Mouse (Mus musculus) heart, postnatal 14 days (tissue): Measurements from ENCODE around the gene Ddx54. TPM values are rescaled to one million over a fixed set of nuclear protein-coding genes. Genes with fewer than 3 reads are reported as not detected.

Experiments
- DNase-seq, 2 experiments: peaks; one replicate each; pipeline ENCODE4 v3.0.0; 2021 to 2022
- intact Hi-C: fragments of 180-260 bp; cut with DNase I; formaldehyde crosslinking; loops from one replicate; pipeline ENCODE4 v1.15.1; 2025
- total RNA-seq, 2 experiments: library from RNA; stranded (reverse); gene quantifications; 2 replicates each; pipeline ENCODE4 v1.2.3; 2021

Gene Ddx54
- total RNA-seq, 2 experiments from 2014 or later: 20.4 to 22.5 TPM

DNA sequence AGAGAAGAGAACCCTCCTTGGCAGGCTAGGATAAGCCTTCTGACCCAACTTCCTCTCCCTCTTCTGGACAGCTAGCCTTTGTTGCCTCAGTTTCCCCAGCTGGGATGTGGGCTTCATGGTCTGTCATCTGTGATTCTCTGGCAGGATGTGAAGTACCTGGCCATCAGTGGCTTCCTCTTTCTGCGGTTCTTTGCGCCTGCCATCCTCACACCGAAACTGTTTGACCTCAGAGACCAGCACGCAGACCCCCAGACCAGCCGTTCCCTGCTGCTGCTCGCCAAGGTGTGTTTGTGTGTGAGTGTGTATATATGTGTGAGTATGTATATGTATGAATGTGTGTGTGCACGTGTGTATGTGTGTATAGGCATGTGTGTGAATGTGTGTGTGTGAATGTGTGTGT is 57.6 kb downstream of the Ddx54 start:
- intact Hi-C loops: loop anchor here (10.0 kb wide), 1 partner anchor 165 kb away; the partner anchor contains the start of gene Plbd2
- no peak for DNase-seq

DNA sequence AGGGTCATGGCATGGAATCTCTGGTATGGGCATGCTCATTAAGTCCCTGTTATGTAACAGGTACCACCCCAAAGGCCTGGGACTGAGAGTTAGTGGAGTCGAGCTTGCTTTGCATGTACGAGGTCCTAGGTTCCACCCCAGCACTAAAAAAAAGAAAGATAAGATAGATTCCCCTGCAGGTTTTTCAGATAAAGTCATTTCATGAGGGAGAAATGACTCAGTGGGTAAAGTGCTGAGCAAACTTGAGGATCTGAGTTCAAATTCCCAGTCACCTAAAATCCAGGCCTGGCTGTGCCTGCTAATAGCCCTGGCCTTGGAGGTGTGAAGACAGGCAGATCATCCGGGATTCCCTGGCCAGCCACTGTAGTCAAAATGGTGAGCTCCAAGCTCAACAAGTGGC is 59.3 kb downstream of the Ddx54 start:
- intact Hi-C loops: loop anchor here (10.0 kb wide), 1 partner anchor 167 kb away; the partner anchor contains the start of gene Plbd2
- no peak for DNase-seq

DNA sequence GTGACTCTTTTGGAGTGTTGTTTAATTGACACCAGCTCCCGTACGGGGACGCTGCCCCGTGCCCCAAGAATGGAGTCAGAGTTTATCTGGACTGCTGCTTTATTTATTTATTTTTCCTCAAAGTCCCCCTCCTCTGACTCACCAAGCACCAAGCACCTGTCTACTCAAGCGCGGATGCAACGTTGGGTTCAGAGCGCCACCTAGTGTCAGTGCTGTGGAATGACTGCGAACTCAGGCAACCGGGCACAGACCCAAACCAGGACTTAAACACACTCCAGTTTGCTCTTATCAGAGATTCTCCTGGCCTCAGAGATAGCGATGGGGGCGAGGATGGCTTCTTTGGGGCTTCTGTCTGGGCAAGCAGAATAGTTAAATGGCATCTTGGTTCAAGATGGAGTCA is 61.1 kb downstream of the Ddx54 start:
- intact Hi-C loops: loop anchor here (1.0 to 10.0 kb wide), 2 partner anchors 53 to 169 kb away; partner anchors contain the start of gene Plbd2
- DNase-seq: peak; percentile 66 to 78

DNA sequence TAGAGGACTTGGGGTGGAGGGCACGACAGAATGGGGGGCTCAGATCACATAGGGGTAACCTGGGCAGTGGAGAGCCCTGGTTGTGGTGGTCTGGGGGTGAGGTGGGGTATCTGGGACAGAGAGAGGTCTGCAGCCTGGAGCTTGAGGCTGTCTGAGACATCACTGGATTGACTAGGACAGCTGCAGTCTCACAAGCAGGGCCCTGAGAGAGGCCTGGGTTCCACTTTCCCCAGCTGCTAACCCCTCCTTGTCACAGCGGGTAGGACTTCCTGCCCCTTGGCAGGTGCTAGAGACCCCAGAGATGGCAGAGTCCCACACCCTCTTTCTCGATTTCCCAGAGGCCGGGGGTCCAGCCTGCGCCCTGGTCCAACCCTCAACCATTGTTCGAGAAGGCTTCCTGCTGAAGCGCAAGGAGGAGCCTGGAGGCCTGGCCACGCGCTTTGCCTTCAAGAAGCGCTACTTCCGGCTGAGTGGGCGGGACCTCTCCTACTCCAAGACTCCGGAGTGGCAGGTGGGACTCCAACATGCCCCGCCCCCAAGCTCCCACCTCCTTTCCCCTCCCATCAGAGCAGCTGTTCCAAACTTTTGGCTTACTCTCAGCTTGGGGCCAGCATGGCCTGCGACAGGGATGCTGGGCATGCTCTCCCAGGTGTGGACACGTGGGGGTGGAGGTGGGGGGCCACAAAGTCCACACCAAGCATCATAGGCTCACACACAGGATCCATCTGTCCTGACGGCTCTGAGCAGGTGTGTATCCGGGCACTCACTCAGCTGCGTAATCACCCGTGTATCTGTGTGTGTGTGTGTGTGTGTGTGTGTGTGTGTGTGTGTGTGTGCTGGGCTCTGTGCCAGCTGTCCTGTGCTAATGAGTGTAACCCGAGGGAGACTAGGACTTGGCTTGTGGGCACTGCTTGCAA is 61.9 kb downstream of the Ddx54 start:
- intact Hi-C loops: loop anchor here (10.0 kb wide), 1 partner anchor 170 kb away; the partner anchor contains the start of gene Plbd2
- no peak for DNase-seq

DNA sequence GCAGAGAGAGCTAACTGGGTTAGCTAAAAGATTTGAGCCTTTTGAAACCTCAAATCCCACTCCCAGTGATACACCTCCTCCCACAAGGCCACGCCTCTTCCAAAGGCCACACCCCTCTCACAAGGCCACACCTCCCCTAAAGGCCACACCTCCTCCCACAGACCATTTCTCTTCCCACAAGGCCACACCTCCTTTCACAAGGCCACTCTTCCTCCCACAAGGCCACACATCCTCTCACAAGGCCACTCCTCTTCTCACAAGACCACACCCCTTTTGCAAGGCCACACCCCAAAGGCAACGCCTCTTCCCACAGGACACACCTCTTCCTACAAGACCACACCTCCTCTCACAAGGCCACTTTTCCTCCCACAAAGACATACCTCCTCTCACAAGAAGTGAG is 65.0 kb downstream of the Ddx54 start:
- no peak for DNase-seq
- intact Hi-C loops: loop anchor here (10.0 kb wide), 1 partner anchor 173 kb away; the partner anchor contains the start of gene Plbd2

Other genes starting within 250 kb of the Ddx54 start
- not detected for gene Lhx5, start 181.0 kb upstream of the Ddx54 start, total RNA-seq
- gene Sdsl, start 139.9 kb upstream of the Ddx54 start, total RNA-seq: 10 to 100 TPM in 1 of 2 experiments, 1 to 10 TPM in 1; 8.7 to 10.9 TPM
- gene Sds, start 136.2 kb upstream of the Ddx54 start, total RNA-seq: not detected
- 10 to 100 TPM; 37.5 to 42.2 TPM for gene Plbd2, start 109.1 kb upstream of the Ddx54 start, total RNA-seq
- gene Slc8b1, start 101.6 kb upstream of the Ddx54 start, total RNA-seq: 10 to 100 TPM in 1 of 2 experiments, 1 to 10 TPM in 1; 8.7 to 16.4 TPM
- gene Tpcn1, start 24.1 kb upstream of the Ddx54 start, total RNA-seq: 10 to 100 TPM; 34.1 to 39.0 TPM
- gene Iqcd, start 23.7 kb upstream of the Ddx54 start, total RNA-seq: under 1 TPM in 1 of 2 experiments, not detected in 1; 0.15 TPM
- 10 to 100 TPM; 15.1 to 18.3 TPM for gene Rita1, start 150 bp upstream of the Ddx54 start, total RNA-seq
- gene Cfap73, start 21.5 kb downstream of the Ddx54 start, total RNA-seq: not detected
- gene Rasal1, start 36.1 kb downstream of the Ddx54 start, total RNA-seq: under 1 TPM in 1 of 2 experiments, not detected in 1; 0.59 TPM
- gene Dtx1, start 99.2 kb downstream of the Ddx54 start, total RNA-seq: 1 to 10 TPM; 1.3 to 3.1 TPM
- gene Oas2, start 137.1 kb downstream of the Ddx54 start, total RNA-seq: under 1 TPM; 0.26 to 0.37 TPM
- under 1 TPM in 1 of 2 experiments, not detected in 1; 0.20 TPM for gene Oas3, start 164.9 kb downstream of the Ddx54 start, total RNA-seq
- not detected for gene Oas1e, start 182.8 kb downstream of the Ddx54 start, total RNA-seq
- under 1 TPM; 0.31 to 0.34 TPM for gene Oas1c, start 199.8 kb downstream of the Ddx54 start, total RNA-seq
- not detected for gene Oas1f, start 234.6 kb downstream of the Ddx54 start, total RNA-seq
- not detected for gene Oas1h, start 248.7 kb downstream of the Ddx54 start, total RNA-seq